Mouse (Mus musculus): ENCODE data around the gene Iqschfp. TPM values are rescaled to one million over a fixed set of nuclear protein-coding genes. Genes with fewer than 3 reads are reported as not detected.

Gene Iqschfp
- not detected for total RNA-seq (2021)
- long read RNA-seq, experiment 1, partial matches to known transcripts: 6 of 10 reads
- long read RNA-seq, experiment 1, other reads (novel, unspliced or antisense): 4 of 10 reads
- long read RNA-seq, experiment 2, partial matches to known transcripts: 6 of 8 reads
- long read RNA-seq, experiment 2, other reads (novel, unspliced or antisense): 2 of 8 reads

DNA sequence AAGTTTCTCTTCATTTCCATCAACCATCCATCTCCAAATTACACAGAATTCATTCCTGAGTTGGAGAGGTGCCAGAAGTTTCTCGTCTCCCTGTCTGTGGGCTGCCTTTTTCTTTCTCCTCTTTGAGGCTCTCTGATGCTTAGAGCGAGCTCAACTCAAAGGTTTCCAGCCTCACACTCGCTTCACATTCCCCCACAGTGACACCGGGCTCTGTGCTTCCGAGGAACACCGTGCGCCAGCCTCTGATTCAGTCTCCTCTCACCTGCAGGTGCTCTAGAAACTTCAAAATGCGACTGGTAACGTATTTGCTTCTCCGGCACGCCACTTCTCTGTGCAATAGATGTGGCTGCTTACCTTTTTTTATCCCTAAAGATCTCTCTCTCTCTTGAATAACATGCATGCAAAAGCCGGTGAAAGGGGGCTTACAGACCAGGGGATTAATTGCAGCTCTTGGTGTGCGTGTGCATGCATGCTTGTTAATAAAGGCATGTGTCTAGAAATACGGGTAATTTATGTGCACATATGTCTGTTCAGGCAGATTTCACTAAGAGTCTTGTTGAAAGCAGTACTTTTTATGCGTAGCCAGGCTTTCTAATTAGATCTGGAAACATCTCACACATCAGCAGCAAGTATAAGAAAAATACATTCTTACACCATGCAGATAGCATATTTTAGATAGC, at the start of gene Iqschfp, which contains the start of gene Iqcj:
TSS of gene Iqschfp (plus strand) at position 207 of the 680 bp plus-strand sequence.
TSS of gene Iqcj (plus strand) at position 195 of the 680 bp plus-strand sequence.
- DNase-seq: no peak

DNA sequence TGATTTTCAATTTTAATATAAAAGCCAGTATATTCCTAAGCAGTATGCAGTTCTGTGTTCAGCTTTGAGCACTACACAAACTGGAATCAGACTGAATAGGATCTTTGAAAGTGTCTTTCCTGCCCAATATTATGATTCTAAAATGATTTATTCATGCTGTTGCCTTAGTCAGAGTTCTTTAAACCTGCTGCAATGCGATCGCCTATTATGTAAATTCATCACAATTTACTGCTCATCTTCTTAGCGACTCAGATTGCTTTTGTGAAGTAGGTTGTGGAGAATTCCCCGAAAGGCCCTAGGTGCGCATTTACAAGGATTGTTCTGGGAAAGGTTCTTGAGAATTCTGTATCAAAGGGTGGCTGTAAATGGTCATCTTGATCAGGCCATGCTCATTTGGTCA, 39.6 kb upstream of the Iqschfp start:
- no peak for DNase-seq

DNA sequence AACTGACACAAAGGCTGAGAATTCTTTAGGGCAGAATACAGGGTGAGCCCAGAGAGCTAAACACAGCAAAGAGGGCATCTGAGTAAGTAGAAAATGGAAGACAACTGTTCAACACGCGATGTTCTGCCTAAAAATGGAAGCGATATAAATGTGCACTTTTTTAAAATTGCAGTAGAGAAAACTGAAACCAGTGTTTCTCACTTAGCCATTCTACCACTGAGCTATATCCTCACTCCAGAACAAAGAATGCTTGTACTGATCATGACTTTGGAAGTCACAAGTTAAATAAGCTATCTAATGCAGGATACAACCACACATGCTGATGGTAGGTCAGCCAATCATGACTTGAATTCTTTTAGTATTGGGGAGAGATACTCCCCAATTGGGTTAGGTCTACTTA, 30.5 kb upstream of the Iqschfp start:
- no peak for DNase-seq

DNA sequence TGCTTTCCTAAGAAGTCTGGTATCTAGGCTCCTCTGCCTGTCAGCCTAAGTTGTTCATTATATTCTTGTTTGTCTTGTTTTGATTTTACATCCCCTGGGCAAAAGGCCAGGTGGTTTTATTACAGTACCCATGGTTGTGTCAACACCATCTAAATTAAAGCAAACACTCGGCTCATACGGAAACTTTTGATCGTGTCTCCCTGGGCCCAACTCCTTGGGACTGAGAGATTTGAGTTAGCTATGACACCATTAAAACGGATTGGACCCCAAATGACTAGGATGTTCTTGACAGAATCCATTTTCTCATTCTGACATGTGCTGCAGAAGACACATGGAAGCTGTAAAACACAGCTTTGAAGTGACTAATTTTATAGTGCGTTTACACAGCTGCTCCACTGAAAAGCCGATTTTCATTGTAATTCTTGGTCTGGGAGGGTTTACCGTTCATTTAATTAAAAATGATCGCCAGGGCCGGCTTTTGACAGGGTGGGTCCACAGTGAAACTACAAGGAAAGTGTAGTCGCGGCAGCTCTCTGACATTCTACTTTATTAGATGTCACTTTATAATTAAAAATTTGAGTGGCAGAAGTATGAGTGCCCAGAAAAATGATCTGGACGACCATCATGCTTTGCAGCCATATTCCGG, 24.5 kb upstream of the Iqschfp start:
- DNase-seq: no peak

DNA sequence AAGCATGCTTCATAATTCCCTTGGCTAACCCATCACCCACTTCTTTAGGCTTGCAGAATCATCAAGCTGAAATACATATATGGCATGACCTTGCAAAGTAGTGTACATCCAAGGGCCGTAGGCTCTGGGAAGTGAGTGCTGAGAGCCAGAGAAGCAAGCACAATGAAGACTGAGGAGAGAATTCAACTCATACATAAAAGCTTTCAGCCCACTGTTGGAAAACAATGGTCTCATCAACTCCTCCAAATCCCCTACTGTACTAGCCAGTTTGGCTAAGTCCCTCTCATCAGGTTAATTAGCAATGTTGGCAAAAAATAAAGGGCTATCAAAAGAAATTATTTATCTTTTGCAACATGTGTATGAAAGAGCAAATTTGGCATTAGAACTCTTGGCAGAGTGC, 22.6 kb upstream of the Iqschfp start:
- DNase-seq: no peak

DNA sequence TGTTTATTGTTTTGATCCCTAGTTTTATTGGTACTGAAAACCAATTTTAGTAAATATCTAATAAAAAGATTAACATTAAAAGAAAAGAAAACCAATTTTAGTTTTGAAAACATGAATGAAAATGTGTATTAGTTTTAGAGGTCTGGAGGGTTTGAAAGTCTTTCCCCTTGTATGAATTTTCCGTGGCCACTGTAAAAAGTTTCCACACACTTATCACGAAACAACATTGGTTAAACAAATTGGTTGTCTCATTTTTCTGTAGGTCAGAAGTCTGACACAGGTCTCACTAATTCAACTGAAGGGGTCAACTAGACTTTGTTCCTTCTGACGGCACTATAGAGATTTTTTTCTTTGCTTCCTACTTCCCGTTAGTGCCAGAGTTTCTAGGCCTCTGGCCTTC, 14.8 kb upstream of the Iqschfp start:
- no peak for DNase-seq

DNA sequence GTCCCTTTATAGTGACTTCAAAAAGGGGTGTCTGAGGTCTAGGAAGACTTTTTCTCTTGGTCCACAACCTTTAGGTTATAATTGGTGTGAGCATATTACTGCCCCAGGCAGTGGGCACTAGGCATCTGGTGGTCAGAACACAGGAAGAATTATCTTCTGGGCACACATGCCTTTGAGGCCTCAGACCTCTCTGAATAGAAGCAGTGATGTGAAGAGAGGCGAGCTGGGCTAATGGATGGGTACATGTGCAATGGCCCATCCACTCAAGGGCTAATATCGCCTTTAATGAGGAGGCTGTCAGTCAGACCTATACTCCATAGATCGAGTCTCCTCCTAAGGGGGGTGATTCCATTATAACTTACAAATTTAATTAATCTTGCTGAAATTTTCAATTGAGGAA, 7.7 kb upstream of the Iqschfp start:
- no peak for DNase-seq

DNA sequence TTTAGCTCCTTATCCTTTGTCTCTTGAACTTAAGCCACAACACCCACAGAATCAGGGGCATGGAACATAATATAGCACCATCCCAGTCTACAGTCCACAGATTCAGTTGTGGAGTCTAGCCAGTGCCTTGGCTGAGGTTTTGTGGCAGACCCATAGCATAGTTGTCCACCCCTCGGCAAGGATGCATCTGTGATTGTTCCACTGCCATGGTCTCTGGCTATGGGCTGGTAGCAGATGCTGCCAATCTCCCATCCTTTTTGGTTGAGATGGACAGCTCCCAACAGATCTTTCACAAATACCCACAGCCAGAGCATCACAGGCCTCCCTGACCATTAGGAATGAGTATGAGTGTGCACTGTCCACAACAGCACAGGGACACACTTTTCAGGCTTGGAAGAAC, 5.9 kb upstream of the Iqschfp start:
- no peak for DNase-seq

DNA sequence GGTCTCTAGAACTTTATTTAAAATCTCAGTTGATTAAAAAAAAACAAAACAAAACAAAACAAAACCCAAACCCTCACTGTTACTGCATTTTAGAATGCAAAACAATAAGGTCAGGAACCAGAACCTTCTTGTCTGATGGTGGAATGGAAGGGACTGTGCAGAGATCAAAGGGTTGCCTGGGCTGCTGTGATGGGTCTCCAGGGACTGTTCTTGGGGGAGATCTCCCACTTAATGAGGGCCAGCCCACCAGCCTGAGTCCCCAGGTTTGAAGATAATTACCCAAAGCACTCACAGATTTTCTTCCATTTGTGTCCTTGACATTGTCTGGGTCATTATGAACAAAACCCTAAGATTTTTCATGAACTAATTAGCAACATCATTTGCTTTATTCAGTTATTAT, 4.8 kb upstream of the Iqschfp start:
- no peak for DNase-seq

DNA sequence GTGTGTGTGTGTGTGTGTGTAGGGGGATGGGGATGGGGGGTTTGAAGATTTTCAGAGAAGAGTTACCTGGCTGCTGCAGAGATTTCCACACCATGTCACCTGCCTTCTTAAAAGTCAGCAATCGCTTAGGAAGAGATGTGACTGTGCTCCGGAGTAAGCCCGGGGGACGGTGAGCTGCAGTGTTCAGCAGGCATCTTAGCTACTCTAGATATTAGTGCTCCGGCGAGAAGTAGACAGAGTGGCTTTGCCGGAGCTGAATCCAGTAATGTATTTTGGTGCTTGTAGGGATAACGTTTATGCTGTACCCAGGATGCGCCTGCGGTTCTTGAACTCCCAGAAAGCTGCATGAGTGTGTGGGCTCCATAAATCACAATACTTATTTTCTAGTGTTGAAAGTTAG, 736 bp downstream of the Iqschfp start:
- no peak for DNase-seq

DNA sequence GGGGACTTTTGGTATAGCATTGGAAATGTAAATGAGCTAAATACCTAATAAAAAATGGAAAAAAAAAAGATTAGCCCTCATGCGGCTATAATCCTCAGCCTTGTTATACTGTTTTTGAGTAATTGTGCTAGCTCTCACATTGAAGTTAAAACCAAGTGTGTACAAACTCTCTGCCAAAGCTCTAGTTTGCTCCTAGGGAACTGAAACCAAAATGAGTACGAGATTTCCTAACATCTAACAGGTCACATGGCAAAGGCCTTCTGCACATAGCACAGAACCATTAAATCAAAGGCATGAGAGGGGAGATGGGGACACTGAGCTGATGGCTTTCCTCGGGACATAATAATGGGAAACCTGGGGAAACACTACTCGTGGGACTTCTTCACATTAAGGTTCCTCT, 10.5 kb downstream of the Iqschfp start:
- no peak for DNase-seq

DNA sequence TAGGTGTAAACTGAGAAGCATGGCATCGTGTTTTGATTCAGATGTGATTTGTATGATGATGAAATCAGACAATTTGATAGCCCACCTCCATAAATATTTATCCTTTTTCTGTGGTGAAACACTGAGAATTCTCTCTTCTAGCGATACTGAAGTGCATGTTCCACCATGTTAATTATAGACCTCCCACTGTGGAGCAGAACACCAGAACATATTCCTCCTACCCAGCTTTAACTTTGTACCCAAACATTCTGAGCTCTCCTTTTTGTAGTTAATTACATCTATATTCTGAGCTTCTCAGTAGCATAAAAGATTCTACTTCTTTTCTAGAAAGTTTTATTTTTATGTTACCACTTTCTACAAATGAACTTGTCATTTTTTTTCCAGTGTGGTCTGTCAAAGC, 16.6 kb downstream of the Iqschfp start:
- no peak for DNase-seq

DNA sequence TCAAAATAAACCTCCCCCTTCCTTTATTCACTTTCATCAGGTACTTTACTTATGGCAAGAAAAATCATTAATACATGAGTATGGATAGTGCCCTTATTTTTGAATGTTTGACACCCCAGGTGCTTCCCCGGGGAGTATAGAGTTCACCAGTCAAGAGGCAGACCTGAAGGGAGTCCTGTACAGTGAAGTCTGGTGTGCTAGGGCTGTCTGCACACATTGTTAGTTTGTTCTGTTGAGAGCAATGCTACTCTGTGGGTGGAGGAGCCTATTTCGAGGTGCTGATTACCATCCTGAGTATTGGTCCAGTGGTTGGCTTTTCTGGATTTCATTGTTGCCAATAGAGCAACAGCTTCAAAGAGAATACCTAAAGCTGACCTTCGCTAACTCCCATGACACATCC, 26.1 kb downstream of the Iqschfp start:
- no peak for DNase-seq

DNA sequence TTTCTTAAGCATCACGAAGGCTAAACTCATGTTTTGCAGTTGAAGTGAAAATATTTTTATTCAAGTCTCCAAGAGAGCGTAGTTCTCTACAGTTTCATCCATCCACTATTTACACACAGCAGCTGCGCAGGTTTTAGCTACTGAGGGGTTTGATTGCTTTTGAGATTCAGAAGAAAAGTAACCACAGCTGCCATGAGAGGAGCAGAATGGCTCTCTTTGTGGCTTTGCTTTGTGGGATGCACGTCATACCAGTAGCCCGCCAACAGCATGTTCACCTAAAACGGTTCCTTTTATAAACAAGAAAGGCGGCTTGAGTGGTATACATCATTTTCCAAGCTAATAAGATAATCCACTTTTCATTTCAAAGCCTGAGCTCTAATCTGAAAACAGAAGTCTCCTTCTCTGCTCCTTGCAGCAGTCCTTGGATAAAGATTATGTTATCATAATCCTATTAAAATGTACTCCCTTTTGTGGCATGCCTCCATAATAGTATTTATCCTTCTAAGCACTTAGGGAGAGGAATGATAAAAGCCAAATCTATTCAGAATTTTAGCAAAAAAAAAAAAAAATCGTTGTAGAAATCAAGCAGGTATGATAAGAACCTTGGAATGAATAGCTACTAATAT, 26.7 kb downstream of the Iqschfp start:
- no peak for DNase-seq

DNA sequence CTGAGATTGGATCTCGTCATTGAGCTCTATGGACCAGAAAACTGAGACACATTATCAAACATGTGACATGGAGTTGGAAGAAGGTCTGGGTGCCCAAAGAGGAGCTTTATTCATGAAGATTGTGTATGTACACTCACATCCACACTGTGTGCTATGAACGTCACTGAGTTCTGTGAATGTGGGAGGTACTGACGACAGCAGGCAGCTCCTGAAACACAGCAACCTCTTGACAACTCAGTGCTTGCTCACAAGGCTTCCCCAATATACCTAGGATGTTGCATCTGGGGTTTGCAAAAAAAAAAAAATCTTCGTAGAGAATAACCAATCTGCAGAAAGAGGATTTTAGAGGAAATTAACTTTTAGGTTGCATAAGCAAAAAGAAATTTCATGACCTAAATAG, 31.1 kb downstream of the Iqschfp start:
- DNase-seq: no peak

DNA sequence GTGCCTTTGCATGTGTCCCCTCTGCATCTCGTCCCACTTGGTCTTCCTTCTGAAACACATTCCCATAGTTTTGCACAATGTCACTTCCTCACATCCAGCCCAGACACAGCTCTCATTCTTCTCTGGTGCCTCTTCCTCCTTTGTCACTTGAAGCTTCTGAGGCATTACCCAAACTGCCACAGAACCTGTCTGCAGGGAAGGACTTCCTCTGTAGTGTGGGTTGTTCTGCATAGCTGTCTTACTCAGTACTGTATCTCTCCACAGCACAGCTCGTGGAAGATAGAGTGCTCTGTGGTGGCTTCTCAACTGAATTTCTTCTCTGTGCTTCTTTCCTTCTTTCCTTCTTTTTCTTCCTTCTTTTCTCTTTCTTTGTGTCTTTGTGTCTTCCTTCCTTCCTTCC, 33.4 kb downstream of the Iqschfp start:
- no peak for DNase-seq

DNA sequence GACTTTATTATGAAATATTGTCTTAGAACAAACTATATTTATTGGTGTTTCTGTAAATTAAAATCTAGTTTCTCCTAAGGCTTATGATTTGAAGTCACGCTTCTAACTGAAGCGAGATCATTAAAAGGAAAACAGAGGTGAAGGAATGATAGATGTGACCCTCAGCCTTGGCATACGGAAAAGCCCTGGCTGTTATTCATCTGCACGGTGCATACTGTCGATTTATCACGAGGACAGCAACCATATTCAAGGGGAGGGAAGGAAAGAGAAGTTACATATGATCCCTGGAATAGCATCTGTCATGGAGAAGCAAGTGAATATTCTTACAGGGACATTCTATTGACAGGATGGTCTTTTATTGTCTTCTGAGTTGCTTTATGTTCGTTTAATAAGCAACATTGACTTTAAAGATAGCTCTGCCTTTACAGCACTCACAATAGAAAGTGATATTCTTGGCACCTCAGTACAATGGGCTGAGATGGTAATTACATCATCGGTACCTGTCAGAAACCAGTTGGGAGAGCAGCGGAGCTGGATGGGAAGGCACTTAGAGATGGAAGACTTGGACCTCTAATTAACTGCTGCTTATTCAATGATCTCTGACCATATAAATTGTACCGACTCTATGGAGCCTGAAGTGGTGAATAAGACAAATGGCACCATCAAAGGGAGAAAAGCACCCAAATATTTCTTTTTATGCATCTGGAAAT, 38.5 kb downstream of the Iqschfp start:
- no peak for DNase-seq

DNA sequence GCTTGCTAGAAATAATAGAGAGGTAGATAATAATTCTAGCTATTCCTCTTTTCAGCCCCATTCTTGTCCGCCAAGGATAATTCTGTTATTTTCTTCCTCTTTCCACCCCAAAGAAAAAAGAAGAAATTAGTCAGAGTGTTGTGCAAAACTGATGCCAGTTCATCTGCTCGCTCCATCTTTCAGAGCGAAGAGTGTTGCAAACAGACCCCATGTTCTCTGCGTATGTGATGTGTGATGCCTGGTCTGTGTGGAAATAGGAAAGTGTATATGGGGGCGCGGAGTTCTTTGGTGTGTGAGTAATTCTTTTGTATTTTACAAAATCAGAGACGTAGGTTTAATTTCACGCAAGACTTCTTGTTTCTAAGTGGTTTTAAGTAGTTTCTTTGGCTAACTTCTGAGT, 39.1 kb downstream of the Iqschfp start:
- DNase-seq: no peak

DNA sequence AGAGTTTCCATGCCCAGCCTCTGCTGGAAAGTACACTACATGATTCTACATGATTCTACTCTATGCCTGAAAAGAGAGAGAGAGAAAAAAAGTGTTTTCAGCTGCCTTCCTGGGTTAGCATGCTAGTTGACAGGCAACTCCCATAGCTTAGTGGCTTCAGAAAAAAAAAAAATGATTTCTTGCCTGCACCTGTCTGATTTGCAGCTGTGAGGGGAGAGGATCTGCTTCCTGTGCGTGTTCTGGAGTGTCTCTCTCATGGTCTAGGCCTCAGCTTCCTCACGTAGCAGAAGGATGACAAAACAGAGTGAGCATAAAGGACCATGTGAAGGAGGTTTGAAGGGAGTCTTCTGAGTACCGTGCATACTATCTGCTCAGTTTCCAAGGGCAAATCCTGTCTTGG, 39.9 kb downstream of the Iqschfp start:
- DNase-seq: no peak

DNA sequence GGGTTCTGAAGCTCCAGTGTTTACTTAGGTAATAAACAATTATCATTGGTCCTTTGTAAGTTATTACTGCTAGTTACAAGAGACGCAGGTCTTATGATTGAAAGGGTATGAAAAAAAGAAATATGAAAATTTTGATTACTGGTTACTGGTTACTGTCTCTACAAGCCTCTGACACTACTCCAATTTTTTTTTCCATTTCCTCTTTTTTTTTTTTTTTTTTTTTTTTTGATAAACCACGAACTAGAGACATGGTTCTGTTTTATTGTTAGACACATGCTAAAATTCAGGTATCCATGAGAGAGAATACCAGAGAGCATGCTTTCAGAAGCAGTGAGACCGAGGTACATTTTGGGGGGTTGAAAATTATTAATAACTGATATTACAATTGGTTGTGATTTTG, 43.8 kb downstream of the Iqschfp start:
- DNase-seq: no peak

DNA sequence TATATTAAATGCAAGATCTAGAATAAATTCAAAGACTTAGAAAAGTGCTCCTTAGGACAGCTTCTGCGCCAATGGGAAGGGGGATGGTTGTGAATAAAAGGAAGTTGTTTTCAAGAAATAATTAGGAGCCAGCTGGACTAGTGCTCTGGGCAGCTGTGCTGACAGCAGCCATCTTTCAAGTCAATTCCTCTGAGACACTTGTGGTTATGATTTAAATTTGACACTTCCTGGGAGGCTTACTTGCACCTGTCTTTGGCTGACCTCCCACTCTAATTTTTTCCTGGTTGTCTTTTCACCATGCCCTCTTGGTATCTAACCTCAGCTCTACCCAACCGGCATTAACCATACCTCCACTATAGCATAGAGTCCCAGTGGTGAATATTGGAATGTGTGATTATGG, 55.0 kb downstream of the Iqschfp start:
- DNase-seq: no peak

DNA sequence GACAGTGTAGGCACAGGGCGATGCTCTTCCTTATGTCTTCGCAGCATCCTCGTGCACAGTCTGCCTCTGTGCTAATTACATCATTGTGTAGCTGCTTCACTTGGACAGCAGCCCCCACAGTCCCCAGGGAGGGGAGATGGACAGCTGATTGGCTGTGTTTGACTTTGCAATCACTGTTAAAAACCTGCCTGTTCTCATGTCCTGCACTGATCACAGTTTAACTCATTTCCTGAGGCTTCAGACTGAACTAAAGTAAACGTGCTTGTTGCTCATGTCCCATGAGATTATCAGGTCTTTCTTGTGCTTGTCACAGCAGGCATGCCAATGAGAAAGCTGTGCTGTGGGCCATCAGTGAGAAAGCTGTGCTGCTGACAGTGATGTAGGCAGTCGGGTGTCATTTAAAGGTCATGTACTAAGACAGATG, 60.5 kb downstream of the Iqschfp start:
- DNase-seq: peak; percentile 16
